Mouse (Mus musculus) skeletal muscle tissue, adult 2 months (tissue): ENCODE measurements around the gene Limd1.

Source experiments
- DNase-seq: peaks from one replicate; pipeline ENCODE4 v3.0.0-alpha.2; 2012; ENCODE audit warnings: low read depth, low spot score

Gene Limd1

GRCm38 (mm10) chr9:123515087-123515486 lies 36.6 kb downstream of the Limd1 start:
- DNase-seq: no peak

DNA sequence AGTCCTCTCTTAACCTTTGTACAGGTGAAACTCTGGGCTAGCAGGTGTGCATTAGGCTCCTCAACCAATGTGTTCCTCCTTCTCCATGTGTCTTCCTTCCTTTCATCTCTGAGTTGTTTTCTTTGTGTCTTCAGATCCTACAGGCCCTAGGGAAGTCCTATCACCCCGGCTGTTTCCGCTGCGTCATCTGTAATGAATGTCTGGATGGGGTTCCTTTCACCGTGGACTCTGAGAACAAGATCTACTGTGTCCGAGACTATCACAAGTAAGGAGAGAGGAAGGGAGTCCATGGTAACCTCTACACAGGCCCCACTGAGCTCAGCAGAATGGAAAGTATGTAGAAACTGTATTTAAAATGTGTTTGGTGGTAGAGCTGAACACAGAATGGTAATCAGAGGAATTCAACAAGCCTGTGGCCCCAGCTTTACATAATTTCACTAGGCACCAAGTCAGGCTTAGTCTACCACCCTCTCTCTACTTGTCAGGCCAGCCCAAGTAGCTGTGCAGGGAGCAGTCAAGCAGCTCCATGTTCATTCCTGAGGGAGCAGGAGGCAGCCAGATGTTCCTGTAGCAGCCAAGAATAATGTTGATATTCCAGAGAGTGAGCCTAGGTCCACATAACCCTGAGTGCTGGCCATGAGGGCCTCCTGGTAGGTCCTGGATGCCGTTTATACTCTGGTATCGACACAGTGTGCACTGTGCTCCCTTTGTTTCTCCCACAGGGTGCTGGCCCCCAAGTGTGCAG lies 38.3 kb downstream of the Limd1 start:
- DNase-seq: no peak

- DNase-seq: no peak
These were observed 40.7 kb downstream of the Limd1 start for GRCm38 (mm10) chr9:123518969-123519894.

- DNase-seq: no peak
These were observed 42.2 kb downstream of the Limd1 start for GRCm38 (mm10) chr9:123520735-123521134.

DNA sequence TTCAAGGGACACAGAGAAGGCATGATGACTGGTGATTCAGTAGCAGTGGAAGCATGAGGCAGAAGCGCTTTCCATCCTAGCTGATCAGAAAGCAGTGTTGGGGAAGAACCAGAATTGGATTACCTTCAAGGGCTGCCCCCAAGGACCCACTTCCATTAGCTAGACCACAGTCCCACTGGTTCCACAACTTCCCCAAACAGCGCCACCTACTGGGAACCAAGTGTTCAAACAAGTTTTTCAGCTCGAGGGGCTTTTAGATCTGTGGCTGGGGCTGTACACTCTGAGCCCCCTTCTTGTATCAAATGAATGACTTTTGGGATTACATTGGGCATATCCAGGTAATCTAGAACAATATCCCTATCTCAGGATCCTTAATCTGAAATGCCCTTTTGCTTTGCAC lies 45.2 kb downstream of the Limd1 start:
- no peak for DNase-seq

GRCm38 (mm10) chr9:123525095-123525494 lies 46.6 kb downstream of the Limd1 start:
- DNase-seq: peak; percentile 72

- no peak for DNase-seq
These were observed 48.0 kb downstream of the Limd1 start for GRCm38 (mm10) chr9:123526502-123526901.

DNA sequence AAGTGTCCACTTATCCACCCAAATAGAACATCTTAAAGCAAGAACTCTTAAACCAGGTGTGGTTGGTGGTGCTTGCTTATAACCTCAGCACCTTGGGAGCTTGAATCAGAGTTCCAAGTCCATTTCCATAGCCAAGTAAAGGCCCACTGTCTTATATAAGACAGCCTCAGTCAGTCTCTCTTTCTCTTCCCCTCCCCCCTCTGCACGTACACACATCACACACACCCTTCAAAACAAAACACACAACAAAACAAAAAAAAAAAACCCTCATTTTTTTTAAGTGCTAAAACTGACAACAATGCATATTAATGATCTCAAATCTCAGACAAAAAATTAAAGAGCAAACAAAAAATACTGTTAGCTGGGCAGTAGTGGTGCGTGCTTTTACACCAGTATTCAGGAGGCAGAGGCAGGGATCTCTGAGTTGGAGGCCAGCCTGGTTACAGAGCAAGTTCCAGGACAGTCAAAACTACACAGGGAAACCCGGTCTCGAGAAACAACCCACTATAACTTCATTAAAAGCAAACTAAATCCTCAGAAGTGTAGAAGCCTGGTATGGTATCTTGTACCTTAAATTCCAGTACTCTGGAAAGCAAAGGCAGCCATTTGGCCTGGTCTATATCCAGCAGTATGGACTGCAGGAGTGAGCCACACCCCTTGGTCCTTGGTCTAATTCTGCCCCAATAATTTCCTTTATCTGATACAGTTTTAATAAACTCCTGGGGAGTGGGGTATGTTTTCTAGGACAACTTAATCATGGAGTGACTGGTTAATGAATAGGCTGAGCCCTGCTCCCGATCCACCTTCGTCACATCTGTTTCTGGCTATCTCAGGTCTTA lies 49.8 kb downstream of the Limd1 start:
- DNase-seq: no peak

- peak; percentile 64 for DNase-seq
These were observed 50.4 kb downstream of the Limd1 start for GRCm38 (mm10) chr9:123528926-123529295.

- peak; percentile 100 for DNase-seq
These were observed 51.1 kb downstream of the Limd1 start, which contains the start of gene Sacm1l for GRCm38 (mm10) chr9:123529392-123530157. Sacm1l (plus strand) TSS chr9:123529759.

DNA sequence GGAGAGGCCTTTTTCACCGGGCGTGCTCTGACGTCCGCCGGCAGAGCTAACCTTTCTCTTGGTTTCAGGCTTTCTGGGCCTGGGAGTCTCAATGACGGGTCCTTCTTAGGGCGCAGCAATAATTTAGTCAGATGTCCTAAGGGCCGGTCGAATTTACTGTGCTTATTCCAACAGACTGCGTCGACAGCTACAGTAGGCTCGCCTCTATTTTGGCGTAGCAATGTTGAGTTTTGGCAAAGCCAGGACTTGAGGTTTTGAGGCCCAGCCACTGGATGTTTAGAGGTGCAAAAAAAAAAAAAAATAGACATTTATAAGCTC lies 51.6 kb downstream of the Limd1 start:
- peak; percentile 55 for DNase-seq

DNA sequence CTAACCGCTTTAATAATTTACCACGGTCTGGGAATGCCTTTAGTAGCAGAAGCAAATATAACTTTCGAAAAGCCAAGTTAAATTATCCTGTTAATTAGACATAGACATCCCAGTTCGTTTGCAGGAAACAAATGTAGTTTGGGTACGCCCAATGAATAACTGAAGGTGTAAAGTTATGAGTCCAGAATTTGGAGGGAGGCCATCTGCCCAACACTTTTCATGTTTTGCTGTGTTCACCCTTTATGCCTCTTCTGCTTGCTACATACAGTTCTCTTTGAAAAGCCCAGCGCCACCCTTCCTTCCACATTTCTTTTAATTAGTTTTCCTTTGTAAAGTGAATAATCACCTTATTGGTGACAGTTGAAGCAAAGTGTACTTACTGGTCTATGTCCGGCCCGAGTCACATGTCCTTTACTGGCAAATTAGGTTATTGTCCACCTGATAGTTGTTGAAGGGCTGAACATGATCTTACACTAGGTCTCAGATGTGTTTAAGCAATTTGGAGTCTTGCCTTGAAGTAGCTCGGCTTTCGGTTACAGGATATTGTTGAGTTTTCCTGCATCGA lies 52.1 kb downstream of the Limd1 start:
- DNase-seq: no peak

DNA sequence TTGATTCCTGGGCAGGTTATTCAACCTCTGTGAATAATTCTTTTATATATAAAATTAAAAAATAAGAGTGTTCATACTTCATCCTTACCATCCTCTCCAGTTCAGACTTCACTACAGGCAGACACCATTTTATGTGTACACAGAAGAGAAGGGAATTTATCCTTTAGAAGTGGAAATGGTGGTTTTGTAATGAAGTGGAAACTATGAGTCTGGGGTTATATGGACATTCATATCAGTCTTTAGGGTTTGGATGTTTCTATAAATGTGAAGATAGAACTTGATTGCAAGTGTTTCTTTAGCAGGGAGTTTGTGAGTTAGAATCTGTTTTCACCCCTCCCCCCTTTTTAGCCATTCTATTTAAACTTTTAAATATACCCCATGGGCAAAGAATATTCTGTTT lies 52.7 kb downstream of the Limd1 start:
- no peak for DNase-seq

DNA sequence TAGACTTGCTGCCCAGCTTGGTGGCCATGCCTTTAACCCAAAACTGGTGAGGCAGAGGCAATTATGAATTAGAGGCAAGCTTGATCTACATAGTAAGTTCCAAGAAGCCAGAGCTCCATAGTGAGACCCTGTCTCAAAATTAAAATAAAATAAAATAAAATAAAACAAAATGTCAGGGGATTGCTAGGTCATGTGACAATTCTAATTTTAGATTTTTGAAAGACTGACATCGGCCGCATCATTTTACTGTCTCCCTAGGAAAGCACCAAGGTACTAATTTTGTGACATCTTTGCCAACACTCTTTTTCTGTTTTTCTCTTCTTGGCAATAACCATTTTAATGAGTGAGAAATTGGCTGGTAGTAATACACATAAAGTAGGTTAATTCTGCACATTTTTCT lies 58.1 kb downstream of the Limd1 start:
- DNase-seq: no peak

DNA sequence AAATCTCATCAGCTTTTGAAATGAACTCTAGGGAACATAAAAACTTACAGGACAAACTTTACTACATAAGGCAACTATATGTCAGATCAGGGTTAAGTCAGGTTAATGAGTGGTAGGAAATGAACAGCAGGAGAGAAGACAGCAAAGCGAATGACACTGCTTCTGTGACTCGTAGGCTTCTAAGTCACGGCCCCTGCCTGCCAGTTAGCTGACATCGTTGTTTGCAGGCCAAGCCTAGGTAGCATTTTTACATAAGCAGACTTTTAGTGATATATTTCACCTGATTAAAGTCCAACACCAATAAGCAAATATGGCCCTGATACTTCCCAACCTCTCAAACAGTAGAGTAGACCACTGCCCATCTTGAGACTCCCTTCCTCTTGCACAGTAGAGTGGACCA lies 59.7 kb downstream of the Limd1 start:
- no peak for DNase-seq

GRCm38 (mm10) chr9:123539093-123539492 lies 60.6 kb downstream of the Limd1 start:
- no peak for DNase-seq

DNA sequence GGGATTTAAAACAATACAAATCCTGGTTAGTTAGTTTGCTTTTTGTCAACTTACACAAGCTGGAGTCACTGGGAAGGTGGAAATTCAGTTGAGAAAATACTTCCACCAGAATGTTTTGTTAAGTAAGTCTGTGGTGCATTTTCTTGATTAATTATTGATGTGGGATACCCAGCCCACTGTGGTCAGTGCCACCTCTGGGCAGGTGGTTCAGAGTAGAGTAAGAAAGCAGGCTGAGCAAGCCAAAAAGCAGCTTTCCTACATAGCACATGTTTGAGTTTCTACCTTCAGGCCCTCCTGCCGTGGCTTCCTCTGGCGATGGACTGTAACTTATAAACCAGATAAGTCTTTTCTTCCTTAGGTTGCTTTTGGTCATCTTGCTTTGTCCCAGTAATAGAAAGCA lies 61.3 kb downstream of the Limd1 start:
- no peak for DNase-seq

- DNase-seq: no peak
These were observed 76.1 kb downstream of the Limd1 start for GRCm38 (mm10) chr9:123554599-123554998.
